Mouse (Mus musculus): ENCODE data around the gene Ptprn2. TPM values are rescaled to one million over a fixed set of nuclear protein-coding genes. Genes with fewer than 3 reads are reported as not detected.

Gene Ptprn2
- polyA plus RNA-seq, 1 experiment from 2014 or later, result 0.30 TPM

GRCm38 (mm10) chr12:116515824-116516223 lies 30.3 kb downstream of the Ptprn2 start:
- Histone ChIP-seq H3K4me1 (ENCODE audit: insufficient read depth) (no peaks in the 10 kb centered on the region), H3K4me3 (ENCODE audit: low read depth, low read length) (no peak overlapping the region), H3K4me2 (no peak overlapping the region), H3K36me3 (ENCODE audit: insufficient read depth) (no peaks in the 10 kb centered on the region), H3K27ac (ENCODE audit: low read depth) (no peak overlapping the region), H3K9me3 (ENCODE audit: low read depth, low read length) (no peaks in the 10 kb centered on the region), H3K27me3 (ENCODE audit: insufficient read depth, low read length) (no peaks in the 10 kb centered on the region), H3K9ac (no peak overlapping the region)
- DNase-seq (no peak), ATAC-seq (ENCODE audit: insufficient read depth) (no peak)
- TF ChIP-seq CTCF (IDR thresholded peaks at IDR 0.05; ENCODE audit: low read depth), result no peak

GRCm38 (mm10) chr12:116528861-116529260 lies 43.3 kb downstream of the Ptprn2 start:
- Histone ChIP-seq H3K9me3 (ENCODE audit: low read depth, low read length) (no peaks in the 10 kb centered on the region), H3K9ac (no peak overlapping the region), H3K27ac (ENCODE audit: low read depth) (no peak overlapping the region), H3K4me3 (ENCODE audit: low read depth, low read length) (no peak overlapping the region), H3K4me2 (no peak overlapping the region), H3K27me3 (ENCODE audit: insufficient read depth, low read length) (no peaks in the 10 kb centered on the region), H3K4me1 (ENCODE audit: insufficient read depth) (no peaks in the 10 kb centered on the region), H3K36me3 (ENCODE audit: insufficient read depth) (no peaks in the 10 kb centered on the region)
- TF ChIP-seq CTCF (IDR thresholded peaks at IDR 0.05; ENCODE audit: low read depth), result no peak
- no peak for DNase-seq
- 80% methylated on average over 4 of the region's 4 CpGs for WGBS
- ATAC-seq (ENCODE audit: insufficient read depth), result no peak

GRCm38 (mm10) chr12:116533281-116533680 lies 47.8 kb downstream of the Ptprn2 start:
- Histone ChIP-seq H3K9ac (no peak overlapping the region), H3K4me2 (no peak overlapping the region), H3K27ac (ENCODE audit: low read depth) (no peak overlapping the region), H3K27me3 (ENCODE audit: insufficient read depth, low read length) (no peaks in the 10 kb centered on the region), H3K4me1 (ENCODE audit: insufficient read depth) (no peaks in the 10 kb centered on the region), H3K9me3 (ENCODE audit: low read depth, low read length) (no peaks in the 10 kb centered on the region), H3K4me3 (ENCODE audit: low read depth, low read length) (no peak overlapping the region), H3K36me3 (ENCODE audit: insufficient read depth) (no peaks in the 10 kb centered on the region)
- DNase-seq (no peak), ATAC-seq (ENCODE audit: insufficient read depth) (no peak)
- TF ChIP-seq CTCF (IDR thresholded peaks at IDR 0.05; ENCODE audit: low read depth), result no peak

GRCm38 (mm10) chr12:116539305-116539704 lies 53.8 kb downstream of the Ptprn2 start:
- no peak for TF ChIP-seq CTCF (IDR thresholded peaks at IDR 0.05; ENCODE audit: low read depth)
- 90% methylated on average over 1 of the region's 1 CpGs for WGBS
- no peaks in the 10 kb centered on the region for H3K27me3 ChIP-seq (ENCODE audit: insufficient read depth, low read length)
- H3K4me2 ChIP-seq, result no peak overlapping the region
- H3K36me3 ChIP-seq (ENCODE audit: insufficient read depth), result no peaks in the 10 kb centered on the region
- H3K4me3 ChIP-seq (ENCODE audit: low read depth, low read length), result no peak overlapping the region
- ATAC-seq (ENCODE audit: insufficient read depth), result no peak
- no peak overlapping the region for H3K27ac ChIP-seq (ENCODE audit: low read depth)
- no peak overlapping the region for H3K9ac ChIP-seq
- no peaks in the 10 kb centered on the region for H3K9me3 ChIP-seq (ENCODE audit: low read depth, low read length)
- no peak for DNase-seq
- H3K4me1 ChIP-seq (ENCODE audit: insufficient read depth), result no peaks in the 10 kb centered on the region

- TF ChIP-seq CTCF (IDR thresholded peaks at IDR 0.05; ENCODE audit: low read depth), result no peak
- no peaks in the 10 kb centered on the region for H3K36me3 ChIP-seq (ENCODE audit: insufficient read depth)
- 75% methylated on average over 1 of the region's 1 CpGs for WGBS
- H3K9ac ChIP-seq, result no peak overlapping the region
- ATAC-seq (ENCODE audit: insufficient read depth) (no peak), DNase-seq (peak; percentile 30)
- H3K4me3 ChIP-seq (ENCODE audit: low read depth, low read length), result no peak overlapping the region
- H3K4me1 ChIP-seq (ENCODE audit: insufficient read depth), result no peaks in the 10 kb centered on the region
- H3K4me2 ChIP-seq, result no peak overlapping the region
- no peak overlapping the region for H3K27ac ChIP-seq (ENCODE audit: low read depth)
- H3K27me3 ChIP-seq (ENCODE audit: insufficient read depth, low read length), result no peaks in the 10 kb centered on the region
- H3K9me3 ChIP-seq (ENCODE audit: low read depth, low read length), result no peaks in the 10 kb centered on the region
Observed at GRCm38 (mm10) chr12:116540608-116541007, 55.1 kb downstream of the Ptprn2 start.

GRCm38 (mm10) chr12:116550031-116550430 lies 64.5 kb downstream of the Ptprn2 start:
- no peak for ATAC-seq (ENCODE audit: insufficient read depth)
- DNase-seq, result peak; percentile 8
- WGBS, result 82% methylated on average over 1 of the region's 1 CpGs

GRCm38 (mm10) chr12:116551516-116551915 lies 66.0 kb downstream of the Ptprn2 start:
- DNase-seq, result no peak
- no peaks in the 10 kb centered on the region for H3K36me3 ChIP-seq (ENCODE audit: insufficient read depth)
- no peak overlapping the region for H3K4me2 ChIP-seq
- no peaks in the 10 kb centered on the region for H3K27me3 ChIP-seq (ENCODE audit: insufficient read depth, low read length)
- H3K4me3 ChIP-seq (ENCODE audit: low read depth, low read length), result no peak overlapping the region
- no peak overlapping the region for H3K9ac ChIP-seq
- no peaks in the 10 kb centered on the region for H3K4me1 ChIP-seq (ENCODE audit: insufficient read depth)
- H3K27ac ChIP-seq (ENCODE audit: low read depth), result no peak overlapping the region
- no peaks in the 10 kb centered on the region for H3K9me3 ChIP-seq (ENCODE audit: low read depth, low read length)
- no peak for ATAC-seq (ENCODE audit: insufficient read depth)
- 82% methylated on average over 7 of the region's 7 CpGs for WGBS
- TF ChIP-seq CTCF (IDR thresholded peaks at IDR 0.05; ENCODE audit: low read depth), result no peak

More at GRCm38 (mm10) chr12:116550031-116550430, 64.5 kb downstream of the Ptprn2 start:
- Histone ChIP-seq H3K9ac (no peak overlapping the region), H3K4me3 (ENCODE audit: low read depth, low read length) (no peak overlapping the region), H3K9me3 (ENCODE audit: low read depth, low read length) (no peaks in the 10 kb centered on the region), H3K36me3 (ENCODE audit: insufficient read depth) (no peaks in the 10 kb centered on the region), H3K27ac (ENCODE audit: low read depth) (no peak overlapping the region), H3K4me1 (ENCODE audit: insufficient read depth) (no peaks in the 10 kb centered on the region), H3K27me3 (ENCODE audit: insufficient read depth, low read length) (no peaks in the 10 kb centered on the region), H3K4me2 (no peak overlapping the region)
- TF ChIP-seq CTCF (IDR thresholded peaks at IDR 0.05; ENCODE audit: low read depth), result no peak

GRCm38 (mm10) chr12:116552306-116552705 lies 66.8 kb downstream of the Ptprn2 start:
- no peaks in the 10 kb centered on the region for H3K27me3 ChIP-seq (ENCODE audit: insufficient read depth, low read length)
- H3K4me1 ChIP-seq (ENCODE audit: insufficient read depth), result no peaks in the 10 kb centered on the region
- H3K4me2 ChIP-seq, result no peak overlapping the region
- 79% methylated on average over 2 of the region's 2 CpGs for WGBS
- no peaks in the 10 kb centered on the region for H3K9me3 ChIP-seq (ENCODE audit: low read depth, low read length)
- H3K4me3 ChIP-seq (ENCODE audit: low read depth, low read length), result no peak overlapping the region
- no peak overlapping the region for H3K9ac ChIP-seq
- no peak for DNase-seq
- ATAC-seq (ENCODE audit: insufficient read depth), result no peak
- no peaks in the 10 kb centered on the region for H3K36me3 ChIP-seq (ENCODE audit: insufficient read depth)
- TF ChIP-seq CTCF (IDR thresholded peaks at IDR 0.05; ENCODE audit: low read depth), result no peak
- no peak overlapping the region for H3K27ac ChIP-seq (ENCODE audit: low read depth)

Measured in lung, embryonic 14.5 days (tissue).